Comparison of ENCODE assay signal across 7 mouse cellular contexts in the genomic region with DNA sequence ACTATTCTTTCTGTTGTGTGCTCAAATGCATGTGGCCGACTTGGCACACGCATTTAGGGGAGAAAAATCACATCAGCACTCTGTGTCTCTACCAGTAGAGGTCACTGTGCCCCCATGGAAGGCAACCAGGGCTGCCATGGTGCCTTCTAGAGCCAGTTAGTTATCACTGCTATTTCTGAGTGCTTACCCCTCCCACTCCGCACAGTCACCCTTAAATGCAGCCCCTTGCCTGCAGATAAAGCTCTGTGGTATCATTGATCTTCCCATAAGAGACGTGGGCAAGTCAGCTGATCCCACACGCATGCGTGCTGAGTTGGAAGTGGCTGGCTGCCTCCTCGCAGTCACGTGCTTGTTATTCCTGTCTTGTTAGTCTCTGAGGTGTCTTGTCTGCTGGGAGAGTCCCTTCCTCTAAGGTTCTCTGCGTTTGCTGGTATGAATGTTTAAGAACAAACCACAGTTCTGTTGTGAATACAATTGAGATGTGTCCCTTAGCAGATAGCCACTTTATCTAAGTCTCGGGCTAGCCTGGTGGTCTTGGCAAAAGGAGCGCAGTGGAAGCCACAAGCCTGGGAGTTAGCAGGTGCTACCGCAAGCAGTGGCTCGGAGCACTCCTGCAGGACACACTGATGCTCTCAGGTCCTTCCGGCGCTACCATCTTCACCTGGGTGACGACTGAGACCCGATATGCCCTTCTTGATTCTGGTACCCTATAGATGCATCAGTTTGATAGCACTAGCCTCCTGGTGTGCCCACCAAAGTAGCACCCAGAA.
DNase-seq lines count a peak whose midpoint lies in the region.

No protein-coding gene starts in this region.

- peak; percentile 45 for DNase-seq in Muller cell, postnatal 12 days (ENCODE audit: inconsistent ontology term)
- peak; percentile 69 for DNase-seq in c-Kit-positive CD71-positive TER-119-negative erythroid progenitor cells, embryonic 14.5 days (ENCODE audit: low read depth)
- peak; percentile 33 for DNase-seq in forebrain, embryonic 10.5 days (ENCODE audit: extremely low spot score, low spot score)
- DNase-seq in heart, postnatal 4 days: peak; percentile 76
- peak; percentile 74 for DNase-seq in layer of hippocampus, adult 9-11 months
- peak; percentile 58 for DNase-seq in lung, postnatal 14 days
- DNase-seq in right cerebral cortex, postnatal 14 days: peak; percentile 56

- no peaks in the 10 kb centered on the region for H3K27me3 ChIP-seq in forebrain, embryonic 10.5 days (ENCODE audit: poor library complexity, severe bottlenecking)

- no peak overlapping the region for H3K27ac ChIP-seq in forebrain, embryonic 10.5 days

- peaks cover 25% of the 10 kb centered on the region for H3K36me3 ChIP-seq in forebrain, embryonic 10.5 days (replicated peaks)

- WGBS in forebrain, embryonic 10.5 days: 88% methylated on average over 17 of the region's 17 CpGs

- H3K4me3 ChIP-seq in forebrain, embryonic 10.5 days: no peak overlapping the region

- H3K9me3 ChIP-seq in forebrain, embryonic 10.5 days: no peaks in the 10 kb centered on the region

- no peaks in the 10 kb centered on the region for H3K4me1 ChIP-seq in forebrain, embryonic 10.5 days
